Mouse (Mus musculus) erythroblast, adult 5-6 weeks (primary cell): Measurements from ENCODE around the gene Hpd. TPM values are rescaled to one million over a fixed set of nuclear protein-coding genes. Genes with fewer than 3 reads are reported as not detected.
A peak's percentile ranks its signal among the peaks of the same experiment; 100 is the strongest.

Experiments used
- ATAC-seq: replicated peaks from 2 replicates; pipeline ENCODE4 v1.8.0; 2016; ENCODE audit warnings: moderate number of reproducible peaks, mild to moderate bottlenecking, moderate TSS enrichment, inconsistent platforms; ENCODE audit not compliant: poor library complexity, low FRiP score, severe bottlenecking
- total RNA-seq, 2 experiments: library from RNA; stranded (forward) in 1 of 2; stranded (reverse) in 1 of 2; fragments of 150-400 nt in 1 of 2; fragments of 200-764, 138-1000 nt in 1 of 2; gene quantifications; 2 replicates each; pipeline versions ENCODE4 v1.2.3 to v1.2.4; 2015 to 2017; ENCODE audit warnings: low replicate concordance in 2 of 2

Hpd gene
- total RNA-seq, 2 experiments from 2014 or later = not detected

DNA sequence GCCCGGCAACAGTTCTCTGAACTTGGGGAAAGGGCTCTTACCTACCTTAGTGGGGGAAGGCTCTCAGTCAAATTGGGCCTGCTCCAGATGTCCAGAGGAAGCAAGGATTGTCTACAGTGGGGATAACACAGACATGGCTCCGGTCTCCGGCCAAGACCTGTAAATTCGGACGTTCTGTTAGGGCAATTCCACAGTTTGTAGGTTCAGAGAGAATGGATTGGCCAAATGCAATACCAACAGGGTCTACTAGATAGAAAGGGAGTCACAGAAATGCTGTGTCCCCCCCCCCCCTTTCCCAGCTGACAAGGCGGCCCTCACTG is 44.7 kb downstream of the Hpd start:
- no peak for ATAC-seq

DNA sequence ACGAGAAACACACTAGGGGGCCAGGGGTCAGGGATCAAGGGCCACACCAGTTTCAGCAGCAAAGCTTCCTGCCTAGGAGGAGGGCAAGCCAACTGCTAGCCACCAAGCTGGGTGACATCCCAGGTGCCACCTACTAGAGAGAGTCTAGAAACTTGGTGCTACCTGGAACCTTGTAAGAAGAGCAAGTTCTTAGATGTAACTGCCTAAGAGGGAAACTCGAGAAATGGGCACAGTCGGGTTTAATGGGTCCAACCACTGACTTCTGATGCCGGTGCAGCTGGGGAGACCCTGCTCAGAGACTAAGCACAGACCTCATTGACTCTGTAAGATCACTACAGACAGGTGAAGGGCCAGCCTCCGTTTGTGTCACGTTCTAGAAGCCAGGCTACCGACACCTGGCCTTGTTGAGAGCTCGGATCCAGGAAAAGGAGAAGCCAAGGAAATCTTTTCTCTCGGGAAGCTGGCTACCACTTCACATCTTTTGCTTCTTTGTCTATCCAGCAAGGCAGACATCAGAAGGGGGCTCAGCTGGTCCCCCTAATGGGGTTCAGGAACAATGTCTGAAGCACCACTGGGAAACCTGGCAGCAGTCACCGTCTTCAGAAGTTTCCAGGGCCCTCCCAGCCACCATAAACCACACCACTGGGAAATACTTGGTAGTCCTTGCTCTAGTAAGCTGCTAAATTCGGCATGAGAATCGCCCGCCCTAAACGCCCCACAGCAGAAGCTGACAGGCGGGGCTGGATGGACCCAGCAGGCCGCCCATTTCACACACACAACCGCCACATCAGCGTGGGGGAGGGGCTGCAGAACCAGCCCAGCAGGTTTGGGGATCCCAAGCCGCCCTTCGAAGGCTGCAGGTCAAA is 45.2 kb downstream of the Hpd start:
- peak; percentile 16; the same call in 1 of the 2 replicates for ATAC-seq

DNA sequence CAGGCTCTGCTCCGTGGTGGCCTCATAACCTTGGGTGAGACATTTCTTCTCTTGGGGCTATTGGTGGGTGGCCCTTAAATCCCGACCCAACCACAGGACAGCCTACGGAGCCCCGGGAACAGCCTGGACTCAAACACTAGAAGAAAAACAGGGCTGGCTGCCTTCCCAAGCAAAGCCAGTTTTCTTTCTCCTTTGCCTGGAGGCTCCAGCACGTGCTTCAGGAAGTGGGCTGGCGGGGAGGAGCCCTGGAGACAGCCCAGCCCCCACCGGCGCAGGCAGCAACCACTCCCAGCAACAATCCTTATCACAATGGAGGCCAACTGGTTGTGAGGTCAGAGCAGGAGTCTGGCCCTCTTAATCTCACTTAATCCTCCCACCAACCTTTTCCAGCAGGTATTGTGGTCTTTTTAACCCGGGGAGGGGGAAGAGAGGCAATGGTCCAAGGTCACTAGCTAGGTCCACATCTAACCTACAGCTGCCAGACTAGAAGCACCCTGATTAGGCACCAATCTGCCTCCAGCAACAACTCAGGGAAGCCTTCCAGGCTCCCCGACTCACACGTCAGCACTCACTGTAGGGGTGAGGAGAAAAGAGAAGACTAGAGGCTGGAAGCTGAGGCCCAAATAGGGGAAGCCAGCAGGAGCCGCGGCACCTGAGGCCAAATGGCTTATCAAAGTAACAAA is 46.0 kb downstream of the Hpd start:
- ATAC-seq = peak; percentile 36

DNA sequence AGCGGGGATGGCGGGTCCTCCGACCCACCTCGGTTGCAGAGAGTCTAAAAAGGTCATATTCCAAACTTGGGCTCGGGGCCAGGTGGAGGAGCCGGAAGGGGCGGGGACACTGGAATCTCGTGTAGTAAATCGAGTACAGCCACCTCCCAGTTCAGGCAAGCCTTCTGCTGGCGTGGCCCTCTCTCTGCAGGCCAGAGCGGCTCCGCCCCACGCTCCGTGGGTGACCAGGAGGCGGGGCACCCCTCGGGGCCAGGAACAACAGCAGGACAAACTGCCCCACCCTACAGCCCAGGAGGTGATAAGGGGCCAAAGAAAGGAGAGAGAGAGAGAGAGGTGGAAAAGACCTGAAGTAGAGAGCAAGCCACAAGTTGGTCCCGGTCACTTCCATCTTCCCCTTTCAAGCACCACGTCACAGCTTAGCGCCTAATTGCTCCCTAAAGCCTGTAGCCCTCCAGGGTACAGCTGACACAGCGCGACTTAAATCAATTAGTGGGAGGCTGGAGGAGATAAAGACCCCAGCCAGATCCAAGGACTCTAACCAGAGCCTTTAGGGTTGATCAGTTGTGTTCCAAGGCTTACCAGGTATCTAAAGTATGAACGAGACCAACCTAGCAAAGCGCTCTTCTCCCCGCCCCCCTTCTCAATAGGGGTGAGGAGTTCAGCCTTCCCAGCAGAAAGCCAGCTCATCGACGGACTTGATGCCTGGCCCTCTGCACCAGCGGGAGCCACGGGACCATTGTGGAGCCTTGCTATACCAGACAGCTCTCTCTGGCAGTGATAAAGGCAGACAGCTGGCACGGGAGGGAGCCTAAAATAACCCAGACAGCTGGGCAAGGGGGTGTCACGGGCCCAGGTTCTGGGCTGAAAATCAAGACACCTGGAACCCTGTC is 46.8 kb downstream of the Hpd start:
- ATAC-seq = peak; percentile 36

DNA sequence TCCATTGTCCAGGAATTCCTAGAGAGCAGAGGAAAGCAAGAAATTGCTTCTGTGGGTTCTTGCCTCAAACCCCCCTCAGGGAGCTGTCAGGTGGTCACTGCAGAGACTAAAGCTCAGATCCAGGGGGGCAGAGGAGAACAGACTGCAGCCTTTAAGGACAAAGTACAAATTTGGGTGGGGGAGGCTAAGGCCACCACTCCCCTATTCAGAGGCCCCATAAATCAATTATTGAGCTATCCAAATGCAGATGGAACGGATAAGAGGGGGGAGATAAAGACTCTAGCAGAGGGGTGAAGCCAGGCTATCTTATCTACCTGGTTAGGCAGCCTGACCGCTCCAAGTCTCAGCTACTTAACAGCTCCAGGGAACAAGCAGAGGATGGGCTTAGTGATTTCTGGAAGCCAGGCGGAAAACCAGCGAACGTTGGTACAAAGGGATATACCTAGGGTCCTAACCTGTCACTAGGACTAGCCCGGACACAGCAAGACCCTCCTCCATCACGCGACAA is 47.6 kb downstream of the Hpd start:
- ATAC-seq = no peak

DNA sequence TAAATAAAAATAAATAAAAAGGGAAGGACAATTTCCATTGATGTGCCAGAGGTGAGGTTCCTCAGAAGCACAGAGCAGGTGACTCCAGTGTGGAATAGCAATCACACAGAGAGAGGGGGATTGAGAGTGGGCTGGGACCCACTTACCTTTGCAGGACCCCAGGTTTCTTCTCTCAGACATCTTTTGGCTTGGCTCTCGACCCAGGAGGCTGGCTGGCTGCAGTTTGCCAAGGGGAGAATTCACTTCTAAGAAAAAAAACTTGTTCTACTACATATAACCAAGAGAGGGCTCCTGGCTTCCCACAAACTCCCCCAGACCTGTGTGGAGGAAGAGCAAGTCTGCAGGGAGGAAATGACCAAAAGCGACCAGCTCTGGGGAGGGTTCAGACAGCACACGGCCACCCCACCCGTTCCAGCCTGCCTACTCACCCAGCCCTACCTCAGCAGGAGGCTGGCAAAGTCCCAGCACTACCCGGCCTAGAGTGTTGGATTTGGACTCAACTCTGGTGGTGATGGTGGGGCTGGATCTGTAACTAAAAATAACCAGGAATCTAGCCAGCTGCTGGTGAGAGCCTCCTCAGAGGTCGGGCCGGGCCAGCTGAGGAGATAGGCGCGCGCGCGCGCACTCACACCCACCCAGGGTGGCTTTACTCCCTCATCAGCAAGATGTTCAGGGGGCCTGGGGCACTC is 48.2 kb downstream of the Hpd start:
- no peak for ATAC-seq

DNA sequence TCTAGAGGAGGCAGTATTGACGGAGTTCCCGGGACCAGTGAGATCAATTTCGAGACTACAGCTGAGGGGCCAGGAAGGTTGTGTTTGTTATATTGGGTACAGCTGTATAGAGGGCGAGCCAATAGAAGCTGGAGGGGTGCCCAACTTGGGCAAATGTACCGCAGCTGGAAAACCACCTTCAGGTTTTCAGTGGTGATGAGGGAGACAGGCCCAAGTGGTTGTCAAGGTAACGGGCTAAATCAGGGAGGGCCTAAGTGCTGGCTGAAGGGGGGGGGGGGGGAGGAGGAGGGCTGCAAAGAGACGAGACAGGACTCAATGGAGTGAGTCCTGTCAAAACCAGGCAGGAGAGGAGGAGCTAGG is 48.8 kb downstream of the Hpd start:
- no peak for ATAC-seq

DNA sequence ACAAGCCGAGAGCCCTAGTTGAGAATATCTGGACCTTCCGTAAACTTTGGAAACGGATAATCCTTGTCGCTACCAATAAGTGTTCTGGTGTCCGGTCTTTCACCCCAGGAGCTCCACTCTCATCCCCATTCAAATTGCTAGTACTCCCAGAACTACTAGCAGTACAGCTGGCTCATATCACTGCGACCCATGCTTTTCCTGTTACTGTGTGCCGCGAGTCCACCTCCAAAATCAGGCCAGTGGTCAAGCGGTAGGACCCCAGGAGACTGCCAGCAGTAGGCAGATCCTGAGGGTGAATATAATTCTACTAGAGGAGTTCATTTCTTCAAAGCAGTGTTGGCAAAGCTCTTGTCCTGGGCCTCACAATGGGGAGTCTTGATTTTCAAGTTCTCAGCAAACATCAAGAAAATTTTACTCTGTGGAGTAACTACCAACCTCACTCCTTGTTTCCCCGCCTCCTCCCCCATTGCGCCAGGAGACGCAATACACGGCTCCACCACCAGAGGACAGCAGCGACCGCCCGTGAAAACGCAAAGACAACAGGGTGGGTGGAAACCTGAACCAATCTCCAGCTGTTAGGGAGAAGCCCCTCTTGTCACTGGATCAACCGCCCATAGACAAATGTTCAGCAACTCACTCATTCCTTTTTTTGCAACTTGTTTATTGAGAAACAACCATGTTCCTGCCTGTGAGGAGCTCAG is 49.3 kb downstream of the Hpd start:
- peak; percentile 38 for ATAC-seq

DNA sequence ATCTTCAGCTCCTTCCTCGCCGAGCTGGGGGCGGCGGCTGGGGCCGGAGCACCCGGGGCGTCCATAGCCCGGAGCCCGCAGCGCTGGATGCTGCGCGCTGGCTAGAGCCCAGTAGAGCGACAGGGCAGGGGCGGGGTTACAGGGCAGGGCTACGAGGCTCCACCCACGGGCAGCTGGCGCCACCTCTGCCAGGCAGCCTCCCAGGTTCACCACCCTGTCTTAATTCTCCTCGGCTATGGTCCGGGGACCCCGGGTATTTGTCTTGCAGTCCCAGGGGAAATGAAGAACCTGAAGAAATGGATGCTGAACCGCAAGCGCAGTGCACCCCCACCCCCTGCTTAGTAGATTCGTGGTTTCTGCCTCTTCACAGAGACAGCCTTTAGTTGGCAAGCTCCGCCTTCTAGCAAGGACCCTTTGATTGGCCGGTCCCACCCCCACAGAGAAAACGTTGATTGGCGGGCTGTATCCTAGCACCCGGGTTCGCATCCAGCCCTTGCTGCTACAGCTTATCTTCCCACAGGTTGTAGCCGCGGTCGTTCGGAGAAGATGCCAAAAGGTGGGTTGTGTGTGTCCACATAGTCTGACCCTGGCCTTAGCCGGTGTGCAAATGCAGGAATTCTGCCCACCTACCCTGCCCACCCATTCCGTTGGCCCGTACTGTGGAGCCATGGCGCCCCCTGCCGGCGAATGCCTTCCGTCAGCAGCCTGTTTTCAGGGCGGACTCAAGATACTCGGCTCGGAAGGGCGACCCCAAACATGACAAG is 50.0 kb downstream of the Hpd start, which contains the start of gene Rhof:
Rhof (minus strand) TSS at position 385 of the 764 bp plus-strand sequence.
- ATAC-seq = peak; percentile 66

DNA sequence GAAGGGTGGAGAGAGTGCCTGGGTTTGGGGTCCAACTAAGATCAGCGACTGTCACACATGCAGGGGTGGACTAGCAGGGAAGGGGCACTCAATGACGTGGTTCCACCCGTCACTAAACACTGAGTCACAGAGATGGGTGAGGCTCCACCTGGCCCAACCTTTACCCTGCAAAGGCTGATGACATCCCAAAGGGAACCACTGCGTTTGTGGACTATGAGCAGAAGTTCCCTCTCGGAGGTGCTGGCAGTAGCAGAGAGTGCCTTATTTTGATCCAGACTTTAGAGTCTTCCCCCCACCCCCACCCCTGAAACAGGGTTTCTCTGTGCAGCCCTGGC is 51.7 kb downstream of the Hpd start:
- ATAC-seq = no peak

DNA sequence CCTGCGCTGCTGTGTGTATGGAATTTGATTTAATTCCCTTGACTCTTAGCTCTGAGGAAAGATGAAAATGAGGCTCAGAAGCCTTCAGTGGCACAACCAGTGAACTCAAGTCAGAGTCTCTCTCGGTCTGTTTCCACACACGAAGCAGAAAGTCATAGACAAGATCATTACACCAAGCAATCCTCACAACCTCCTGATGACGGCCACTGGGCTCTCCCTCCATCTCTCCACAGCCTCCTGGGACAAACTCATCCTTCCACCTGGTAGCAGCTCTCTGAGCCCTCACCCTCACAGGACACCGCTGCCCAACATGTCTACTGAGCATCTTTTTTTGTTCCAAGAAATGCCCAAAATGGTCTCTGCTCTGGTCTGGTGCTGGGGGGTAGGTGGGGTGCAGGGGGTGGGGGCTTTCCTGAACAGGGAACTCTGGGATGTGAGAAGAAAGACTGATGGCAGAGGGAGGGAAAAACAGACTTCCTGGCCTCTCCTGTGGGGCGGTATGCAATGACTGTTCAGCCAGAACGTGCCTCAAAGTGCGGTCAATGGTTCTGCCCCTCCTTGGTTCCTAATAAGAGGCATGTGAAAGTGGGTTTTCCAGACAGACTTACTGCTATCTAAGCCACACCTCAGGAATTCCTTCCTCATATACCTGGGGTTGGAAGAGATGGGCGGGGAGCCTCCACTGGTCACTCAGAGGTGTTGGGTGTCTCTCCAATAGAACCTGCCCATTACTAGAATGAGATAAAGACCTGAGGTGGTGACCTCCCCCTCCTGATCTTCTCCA is 52.3 kb downstream of the Hpd start:
- no peak for ATAC-seq

DNA sequence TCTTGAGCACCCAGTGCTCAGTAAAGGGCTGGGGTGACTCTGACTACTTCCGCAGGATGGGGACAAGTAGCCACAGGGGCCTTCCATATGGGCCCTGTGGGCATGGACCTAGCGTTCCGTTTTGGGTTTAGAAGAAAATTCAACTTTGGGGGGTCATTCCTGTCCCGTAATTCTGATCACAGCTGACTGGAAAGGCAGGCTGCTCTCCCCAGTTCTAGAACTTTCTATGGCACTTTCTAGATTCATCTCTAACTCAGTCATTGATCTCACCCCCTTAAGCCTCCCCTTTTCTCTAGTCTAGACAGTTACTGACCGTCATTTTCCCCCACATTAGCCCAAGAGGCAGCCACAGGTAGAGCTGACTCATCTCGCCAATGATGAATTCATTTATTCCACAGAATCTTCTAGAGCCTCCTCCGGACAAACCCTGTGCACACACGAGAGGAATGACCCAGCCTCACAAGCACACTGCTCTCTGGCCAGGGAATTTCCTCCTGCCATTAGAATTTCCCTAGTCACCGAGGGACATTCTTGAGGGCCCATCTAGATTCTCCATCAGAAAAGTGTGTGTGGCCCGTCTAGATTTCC is 53.3 kb downstream of the Hpd start:
- no peak for ATAC-seq

DNA sequence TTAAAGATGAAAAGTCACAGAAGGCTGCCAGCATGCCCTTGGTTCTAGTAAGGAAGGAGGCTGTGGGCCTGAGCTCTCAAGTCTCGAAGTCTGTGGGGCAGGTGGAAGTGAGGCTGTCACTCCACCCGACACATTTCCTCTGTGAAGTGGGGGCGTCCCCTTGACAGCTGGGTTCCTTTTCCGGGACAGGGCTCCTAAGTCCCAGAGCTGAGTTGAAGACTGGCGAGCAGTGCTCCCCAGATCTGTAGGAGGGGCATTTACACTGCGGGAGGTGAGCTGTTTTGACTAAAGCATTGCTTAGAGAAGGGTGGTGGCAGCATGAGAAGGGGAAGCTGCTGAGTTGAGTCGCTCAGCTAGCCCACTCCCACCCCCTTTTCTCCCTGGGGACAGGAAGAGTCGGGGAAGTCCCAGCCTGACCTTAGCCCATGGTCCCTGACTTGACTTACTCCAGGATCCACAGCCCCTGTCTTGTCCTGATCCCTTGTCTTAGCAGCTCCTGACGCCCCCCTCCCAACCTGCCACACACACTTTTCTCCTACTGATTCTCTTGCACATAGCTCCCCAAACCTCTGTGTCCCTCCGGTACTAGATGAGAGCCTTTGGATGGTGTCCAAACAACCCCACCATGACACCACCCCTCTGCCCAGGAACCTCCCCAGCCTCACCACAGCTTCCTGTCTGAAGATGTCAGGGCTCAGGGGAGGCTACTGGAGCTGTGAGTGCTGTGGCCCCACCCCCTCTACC is 53.9 kb downstream of the Hpd start:
- no peak for ATAC-seq

DNA sequence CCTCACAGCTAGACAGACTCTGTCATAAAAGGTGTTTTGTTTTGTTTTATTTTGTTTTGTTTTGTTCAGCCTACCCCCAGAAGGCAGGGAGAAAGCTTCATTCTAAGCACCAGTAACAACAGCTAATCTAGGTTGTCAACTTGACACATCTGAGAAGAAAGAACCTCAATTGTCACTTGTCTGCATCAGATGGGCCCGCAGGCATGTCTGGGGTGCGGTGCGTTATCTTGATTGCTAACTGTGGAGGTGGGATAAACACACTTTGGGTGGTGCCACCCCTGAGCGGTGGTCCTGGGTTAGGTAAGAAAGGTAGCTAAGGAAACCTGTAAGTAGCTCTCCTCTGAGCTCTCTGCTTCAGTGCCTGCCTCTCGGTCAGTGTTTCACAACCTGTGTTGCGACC is 55.5 kb downstream of the Hpd start:
- no peak for ATAC-seq

DNA sequence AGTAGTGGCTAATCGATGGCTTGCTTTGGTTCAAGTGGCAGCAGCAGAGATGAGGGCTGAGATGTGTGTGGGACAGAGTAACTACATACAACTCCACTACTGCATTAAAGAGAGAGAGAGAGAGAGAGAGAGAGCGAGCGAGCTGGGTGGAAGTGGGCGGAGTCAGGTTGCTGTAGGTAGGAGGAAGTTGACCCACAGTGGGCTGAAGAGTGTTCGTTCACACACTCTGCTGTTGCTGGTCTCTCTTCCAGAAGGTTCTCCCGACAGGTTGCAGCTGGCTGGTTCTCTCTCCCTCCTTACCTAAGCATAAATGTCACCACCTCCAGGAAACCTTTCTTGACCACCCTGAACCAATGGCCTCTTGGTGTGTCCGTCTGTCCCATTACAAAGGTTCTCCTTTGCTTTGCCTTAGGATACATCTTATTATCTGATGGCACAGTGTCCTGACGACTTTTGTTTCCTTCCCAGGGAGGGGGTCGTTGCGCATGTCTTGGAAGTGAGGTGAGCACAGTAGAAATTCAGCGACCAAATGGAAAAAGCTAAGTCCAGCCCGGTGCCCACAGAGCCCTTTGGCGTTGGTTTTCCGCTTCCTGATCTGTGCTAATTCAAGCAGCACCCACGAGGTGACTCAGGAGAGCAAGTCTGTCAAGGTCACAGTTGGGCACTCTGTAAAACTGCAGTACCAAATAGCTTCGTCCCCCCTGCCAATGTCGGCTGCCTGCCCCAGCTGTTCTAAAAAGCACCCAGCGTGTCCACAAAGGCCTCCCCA is 56.7 kb downstream of the Hpd start:
- peak; percentile 37; the same call in 1 of the 2 replicates for ATAC-seq

DNA sequence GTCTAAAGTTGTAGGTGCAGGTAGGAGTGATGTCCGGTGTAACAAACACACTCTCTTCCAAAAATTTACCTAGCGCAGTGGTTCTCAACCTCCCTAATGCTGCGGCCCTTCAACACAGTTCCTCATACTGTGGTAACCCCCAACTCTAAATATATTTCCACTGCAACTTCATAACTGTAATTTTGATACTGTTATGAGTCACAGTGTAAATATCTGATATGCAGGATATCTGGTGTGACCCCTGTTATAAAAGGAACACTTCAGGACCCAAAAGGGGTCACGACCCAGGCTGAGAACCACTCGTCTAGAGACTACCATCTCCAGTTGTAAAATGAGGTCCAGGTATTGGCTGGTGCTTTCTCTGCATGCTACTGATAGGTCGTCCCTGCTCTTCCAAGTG is 57.4 kb downstream of the Hpd start:
- ATAC-seq = no peak
